Mouse (Mus musculus): ENCODE data around the gene Sgms2. TPM values are rescaled to one million over a fixed set of nuclear protein-coding genes. Genes with fewer than 3 reads are reported as not detected.

Sgms2 gene
- polyA plus RNA-seq, 1 experiment, result 4.9 TPM

DNA sequence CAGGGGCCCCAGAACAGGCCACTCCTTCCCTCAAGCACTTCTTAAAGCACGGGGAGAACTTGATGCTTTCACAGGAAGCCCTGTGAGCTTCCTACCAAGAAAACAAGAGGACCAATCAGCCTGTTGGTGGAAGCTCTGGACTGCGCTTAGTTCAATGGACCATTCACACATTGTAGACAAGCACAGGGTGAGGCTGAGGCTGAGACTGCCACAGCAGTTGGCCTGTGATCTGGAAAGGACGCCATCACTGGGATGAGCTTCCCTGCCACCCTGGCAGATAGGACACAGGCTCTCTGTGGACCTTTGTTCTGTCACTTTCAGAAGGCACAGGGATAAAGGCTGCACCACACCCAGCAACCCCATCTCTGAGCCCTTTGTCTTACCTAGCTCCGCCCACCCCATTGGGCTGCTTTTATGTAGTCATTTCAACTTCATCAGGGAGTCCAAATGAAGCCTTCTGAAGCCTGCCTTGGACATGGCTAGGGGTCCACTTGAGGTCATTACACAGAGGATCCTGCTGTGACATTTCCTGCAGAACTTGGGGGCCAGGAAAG is 175.2 kb downstream of the Sgms2 start:
- no peaks in the 10 kb centered on the region for H3K36me3 ChIP-seq (ENCODE audit: control insufficient read depth, insufficient read depth, low read length)
- H3K27ac ChIP-seq (ENCODE audit: insufficient read depth, low read depth, low read length), result peak overlapping the region; percentile 78
- 49% methylated on average over 4 of the region's 4 CpGs for WGBS

GRCm38 (mm10) chr3:131312340-131312739 is 178.9 kb downstream of the Sgms2 start:
- Histone ChIP-seq H3K36me3 (ENCODE audit: control insufficient read depth, insufficient read depth, low read length) (no peaks in the 10 kb centered on the region), H3K27me3 (ENCODE audit: control insufficient read depth, insufficient read depth, low read length) (no peaks in the 10 kb centered on the region), H3K4me3 (ENCODE audit: low read depth, low read length) (no peak overlapping the region), H3K27ac (ENCODE audit: insufficient read depth, low read depth, low read length) (peak overlapping the region; percentile 60), H3K4me1 (ENCODE audit: control insufficient read depth, insufficient read depth, insufficient read length, low read length) (peaks cover 25% of the 10 kb centered on the region)
- 25% methylated on average over 9 of the region's 9 CpGs for WGBS
- TF ChIP-seq CTCF (IDR thresholded peaks at IDR 0.05; ENCODE audit: extremely low read depth, insufficient read length, insufficient replicate concordance, low read depth, low read length) (no peak), POLR2A (IDR thresholded peaks at IDR 0.05; ENCODE audit: low read depth, low read length) (no peak)

More for the DNA sequence above, 175.2 kb downstream of the Sgms2 start:
- TF ChIP-seq POLR2A (IDR thresholded peaks at IDR 0.05; ENCODE audit: low read depth, low read length) (no peak), CTCF (IDR thresholded peaks at IDR 0.05; ENCODE audit: extremely low read depth, insufficient read length, insufficient replicate concordance, low read depth, low read length) (no peak)
- no peaks in the 10 kb centered on the region for H3K27me3 ChIP-seq (ENCODE audit: control insufficient read depth, insufficient read depth, low read length)
- peaks cover 24% of the 10 kb centered on the region for H3K4me1 ChIP-seq (ENCODE audit: control insufficient read depth, insufficient read depth, insufficient read length, low read length)
- H3K4me3 ChIP-seq (ENCODE audit: low read depth, low read length), result no peak overlapping the region

- 35% methylated on average over 4 of the region's 4 CpGs for WGBS
- H3K27me3 ChIP-seq (ENCODE audit: control insufficient read depth, insufficient read depth, low read length), result no peaks in the 10 kb centered on the region
- no peak overlapping the region for H3K4me3 ChIP-seq (ENCODE audit: low read depth, low read length)
- H3K4me1 ChIP-seq (ENCODE audit: control insufficient read depth, insufficient read depth, insufficient read length, low read length), result peaks cover 18% of the 10 kb centered on the region
- H3K27ac ChIP-seq (ENCODE audit: insufficient read depth, low read depth, low read length), result peak overlapping the region; percentile 76
- H3K36me3 ChIP-seq (ENCODE audit: control insufficient read depth, insufficient read depth, low read length), result no peaks in the 10 kb centered on the region
- TF ChIP-seq POLR2A (IDR thresholded peaks at IDR 0.05; ENCODE audit: low read depth, low read length) (no peak), CTCF (IDR thresholded peaks at IDR 0.05; ENCODE audit: extremely low read depth, insufficient read length, insufficient replicate concordance, low read depth, low read length) (no peak)
Observed at GRCm38 (mm10) chr3:131310572-131310971, 180.6 kb downstream of the Sgms2 start.

DNA sequence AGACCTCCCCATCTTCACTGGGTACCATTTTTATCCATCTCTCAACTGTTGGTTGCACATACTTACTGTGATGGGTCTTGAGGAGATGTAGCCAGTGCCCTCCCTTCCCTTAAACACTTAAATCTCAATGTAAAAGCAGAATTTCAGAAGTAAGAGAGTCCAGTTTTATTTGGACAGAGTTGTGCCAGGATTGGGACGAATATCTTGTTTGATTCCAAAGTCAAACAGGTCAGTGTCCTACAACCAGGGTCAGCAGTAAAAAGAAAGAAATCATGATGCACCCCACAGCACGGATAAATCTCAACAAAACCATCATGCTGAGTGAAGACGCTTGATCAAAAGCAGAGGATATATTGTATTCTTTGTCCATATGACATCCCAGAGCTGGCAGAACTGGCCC is 183.4 kb downstream of the Sgms2 start:
- WGBS, result 91% methylated on average over 3 of the region's 3 CpGs
- H3K4me3 ChIP-seq (ENCODE audit: low read depth, low read length), result no peak overlapping the region
- TF ChIP-seq POLR2A (IDR thresholded peaks at IDR 0.05; ENCODE audit: low read depth, low read length) (no peak), CTCF (IDR thresholded peaks at IDR 0.05; ENCODE audit: extremely low read depth, insufficient read length, insufficient replicate concordance, low read depth, low read length) (no peak)
- H3K27me3 ChIP-seq (ENCODE audit: control insufficient read depth, insufficient read depth, low read length), result no peaks in the 10 kb centered on the region
- H3K4me1 ChIP-seq (ENCODE audit: control insufficient read depth, insufficient read depth, insufficient read length, low read length), result peaks cover 10% of the 10 kb centered on the region
- no peak overlapping the region for H3K27ac ChIP-seq (ENCODE audit: insufficient read depth, low read depth, low read length)
- H3K36me3 ChIP-seq (ENCODE audit: control insufficient read depth, insufficient read depth, low read length), result no peaks in the 10 kb centered on the region

DNA sequence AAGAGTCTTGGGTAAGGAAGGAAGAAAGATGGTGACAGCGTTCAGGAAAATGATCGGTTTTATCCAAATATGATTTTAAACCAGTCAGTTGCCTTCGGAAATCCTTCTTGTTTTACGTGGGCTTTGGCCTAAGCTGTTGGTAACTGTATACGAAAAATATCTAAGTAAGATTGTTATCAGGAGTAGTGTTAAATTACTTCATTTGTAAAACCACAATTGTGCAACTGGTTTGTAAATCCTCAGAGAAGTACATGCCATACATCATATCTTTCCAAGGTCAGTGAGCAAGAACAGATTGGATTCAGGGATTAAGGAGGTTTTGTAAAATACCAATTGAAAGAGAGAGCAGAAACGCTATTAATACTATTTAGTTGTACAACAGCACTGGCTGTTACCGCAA is 185.0 kb downstream of the Sgms2 start:
- no peak overlapping the region for H3K27ac ChIP-seq (ENCODE audit: insufficient read depth, low read depth, low read length)
- TF ChIP-seq CTCF (IDR thresholded peaks at IDR 0.05; ENCODE audit: extremely low read depth, insufficient read length, insufficient replicate concordance, low read depth, low read length) (no peak), POLR2A (IDR thresholded peaks at IDR 0.05; ENCODE audit: low read depth, low read length) (no peak)
- WGBS, result 94% methylated on average over 7 of the region's 7 CpGs
- H3K4me3 ChIP-seq (ENCODE audit: low read depth, low read length), result no peak overlapping the region
- no peaks in the 10 kb centered on the region for H3K36me3 ChIP-seq (ENCODE audit: control insufficient read depth, insufficient read depth, low read length)
- H3K4me1 ChIP-seq (ENCODE audit: control insufficient read depth, insufficient read depth, insufficient read length, low read length), result peaks cover 2% of the 10 kb centered on the region; the same call in 1 of the 2 replicates
- H3K27me3 ChIP-seq (ENCODE audit: control insufficient read depth, insufficient read depth, low read length), result no peaks in the 10 kb centered on the region

GRCm38 (mm10) chr3:131303320-131303714 is 187.9 kb downstream of the Sgms2 start:
- Histone ChIP-seq H3K4me3 (ENCODE audit: low read depth, low read length) (peak overlapping the region; percentile 93), H3K27ac (ENCODE audit: insufficient read depth, low read depth, low read length) (no peak overlapping the region), H3K27me3 (ENCODE audit: control insufficient read depth, insufficient read depth, low read length) (no peaks in the 10 kb centered on the region), H3K4me1 (ENCODE audit: control insufficient read depth, insufficient read depth, insufficient read length, low read length) (no peaks in the 10 kb centered on the region; the same call in 1 of the 2 replicates), H3K36me3 (ENCODE audit: control insufficient read depth, insufficient read depth, low read length) (no peaks in the 10 kb centered on the region)
- TF ChIP-seq CTCF (IDR thresholded peaks at IDR 0.05; ENCODE audit: extremely low read depth, insufficient read length, insufficient replicate concordance, low read depth, low read length), result no peak
- no peak for TF ChIP-seq POLR2A (IDR thresholded peaks at IDR 0.05; ENCODE audit: low read depth, low read length)
- WGBS, result 17% methylated on average over 5 of the region's 5 CpGs

- WGBS, result 2% methylated on average over 71 of the region's 71 CpGs
- Histone ChIP-seq H3K27ac (ENCODE audit: insufficient read depth, low read depth, low read length) (peak within 1 kb of the TSS; percentile 81), H3K27me3 (ENCODE audit: control insufficient read depth, insufficient read depth, low read length) (no peaks in the 10 kb centered on the region)
Observed at GRCm38 (mm10) chr3:131302452-131303319, 188.5 kb downstream of the Sgms2 start, which contains the start of gene Cyp2u1. Gene Cyp2u1, minus strand, starts transcription at chr3:131303227.

More at GRCm38 (mm10) chr3:131302452-131303319, 188.5 kb downstream of the Sgms2 start, which contains the start of gene Cyp2u1:
- Histone ChIP-seq H3K4me1 (ENCODE audit: control insufficient read depth, insufficient read depth, insufficient read length, low read length) (no peaks in the 10 kb centered on the region; the same call in 1 of the 2 replicates), H3K36me3 (ENCODE audit: control insufficient read depth, insufficient read depth, low read length) (peaks cover 1% of the 10 kb centered on the region), H3K4me3 (ENCODE audit: low read depth, low read length) (peak within 1 kb of the TSS; percentile 93)
- TF ChIP-seq POLR2A (IDR thresholded peaks at IDR 0.05; ENCODE audit: low read depth, low read length), result peak; percentile 92; the same call in 1 of the 2 replicates
- no peak for TF ChIP-seq CTCF (IDR thresholded peaks at IDR 0.05; ENCODE audit: extremely low read depth, insufficient read length, insufficient replicate concordance, low read depth, low read length)
